Mouse (Mus musculus) left cerebral cortex, adult 2 months (tissue): ENCODE results near the gene Col8a2. TPM values are rescaled to one million over a fixed set of nuclear protein-coding genes. Genes with fewer than 3 reads are reported as not detected.

Experiments used
- DNase-seq, 2 experiments: peaks; one replicate each; pipeline ENCODE4 v3.0.0; 2021 to 2022; ENCODE audit warnings: low spot score in 2 of 2, mixed read lengths in 1 of 2; ENCODE audit errors: extremely low spot score in 1 of 2
- H3K27ac ChIP-seq: fragments of 200-600 bp; 2 replicates; pipeline ENCODE4 v1.8.1; 2022
- H3K4me3 ChIP-seq: fragments of 200-600 bp; 2 replicates; pipeline ENCODE4 v1.8.1; 2022
- CTCF ChIP-seq: fragments of 200-600 bp; IDR thresholded peaks from 2 replicates; pipeline ENCODE4 v1.8.1; 2022; ENCODE audit warnings: antibody characterized with exemption, mild to moderate bottlenecking, moderate library complexity
- intact Hi-C: fragments of 180-260 bp; cut with DNase I; formaldehyde crosslinking; loops from one replicate; pipeline ENCODE4 v1.15.1; 2025
- long read RNA-seq, 2 experiments: library from polyadenylated mRNA; stranded (forward); transcript quantifications; one replicate each; pipeline ENCODE4 v2.0.0; 2021; ENCODE audit warnings: borderline mapping rate in 2 of 2
- total RNA-seq, 2 experiments: library from RNA; stranded (reverse); gene quantifications; 2 replicates each; pipeline ENCODE4 v1.2.3; 2021

The Col8a2 gene
- total RNA-seq: 1 to 10 TPM; 1.9 to 3.0 TPM
- long read RNA-seq, experiment 1, full-length matches to known transcripts: 1 of 2 reads
- long read RNA-seq, experiment 1, partial matches to known transcripts: 0 of 2 reads
- long read RNA-seq, experiment 1, other reads (novel, unspliced or antisense): 1 of 2 reads
- long read RNA-seq, experiment 2: 0 reads

DNA sequence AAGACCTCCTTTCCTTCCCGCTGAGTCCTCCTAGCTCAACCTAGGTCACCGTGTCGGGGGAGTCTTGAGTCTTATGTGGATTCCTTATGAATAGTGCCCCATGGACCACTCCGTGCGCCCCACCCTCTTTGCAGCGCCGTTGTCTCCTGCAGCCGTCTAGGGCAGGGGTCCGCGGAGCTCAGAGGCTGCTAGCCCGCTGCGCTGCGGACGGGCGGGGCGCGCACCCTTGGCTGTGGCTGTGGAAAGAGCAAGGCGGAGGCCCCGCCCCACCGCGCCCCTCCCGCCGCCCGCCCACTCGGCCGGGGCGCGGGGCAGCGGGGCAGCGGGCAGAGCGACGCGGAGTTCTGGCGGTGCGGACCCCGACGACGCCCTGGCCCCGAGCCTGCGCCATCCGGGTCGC lies at the start of gene Col8a2:
Gene Col8a2, plus strand, starts transcription at position 302 of the 400 bp plus-strand sequence.
- intact Hi-C loops: no loop called here
- Histone ChIP-seq H3K4me3 (no peak within 1 kb of the TSS), H3K27ac (no peak within 1 kb of the TSS)
- no peak for TF ChIP-seq CTCF
- DNase-seq: no peak

DNA sequence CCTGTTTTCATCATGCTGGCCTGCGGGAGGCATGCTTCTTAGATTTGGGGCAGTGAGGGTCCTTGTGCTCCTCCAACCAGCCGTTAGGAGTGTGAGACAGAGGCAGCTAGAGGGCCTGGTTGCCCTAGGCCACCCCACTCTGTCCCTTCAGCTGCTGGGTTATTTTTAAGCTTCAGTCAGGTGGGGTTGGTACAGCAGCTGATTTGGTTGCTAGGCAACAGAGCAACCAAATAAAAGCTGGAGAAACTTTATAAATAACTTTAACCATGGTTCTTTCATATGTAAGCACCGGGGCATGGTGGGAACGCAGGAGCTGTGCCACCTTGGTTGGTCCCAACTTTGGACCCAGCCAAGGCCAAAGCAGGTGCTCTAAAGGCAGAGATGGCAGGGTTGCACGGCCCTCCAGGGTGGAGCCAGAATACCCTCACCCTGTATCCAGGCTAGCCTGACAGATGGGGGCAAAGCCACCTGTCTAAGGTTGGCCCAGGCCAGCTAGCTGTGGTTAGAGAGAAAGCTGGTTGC lies 48.8 kb upstream of the Col8a2 start:
- H3K4me3 ChIP-seq: no peak overlapping the region
- peak; percentile 24 to 33 for DNase-seq
- H3K27ac ChIP-seq: peak overlapping the region; percentile 90
- intact Hi-C loops: loop anchor here (2.0 kb wide), 1 partner anchor 17 kb away; no protein-coding TSS in a partner anchor
- no peak; the same call in 1 of the 2 replicates for TF ChIP-seq CTCF

DNA sequence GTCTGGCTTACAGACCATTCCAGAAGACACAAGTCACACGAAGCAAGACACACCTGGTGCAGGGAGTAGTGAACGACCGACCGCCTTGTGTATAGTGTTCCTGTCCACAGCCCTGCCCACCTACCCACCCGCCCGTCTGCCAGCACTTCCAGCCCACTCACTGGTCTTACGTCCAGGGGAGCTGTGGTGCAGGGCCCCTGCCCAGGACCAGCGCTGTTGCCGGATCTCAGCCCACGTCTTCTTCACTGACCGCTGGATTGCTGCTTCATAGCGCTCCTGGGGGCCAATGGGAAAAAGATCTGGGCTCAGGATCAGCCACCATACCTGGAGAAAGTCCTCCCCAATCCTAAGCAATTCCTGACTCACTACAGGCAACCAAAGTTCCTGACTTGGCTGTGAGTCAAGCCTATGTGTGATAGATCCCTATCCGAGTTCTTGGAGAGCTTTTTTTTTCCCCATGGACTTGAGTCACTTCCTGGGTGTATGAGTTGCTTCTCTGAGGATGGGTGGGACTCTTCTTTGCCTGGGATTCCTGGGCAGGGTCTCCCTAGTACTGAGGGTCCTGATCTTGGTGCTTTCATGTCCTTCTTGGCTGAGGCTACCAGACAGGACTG lies 46.6 kb upstream of the Col8a2 start:
- TF ChIP-seq CTCF: no peak
- peak overlapping the region; percentile 4 for H3K27ac ChIP-seq
- intact Hi-C loops: no loop called here
- DNase-seq: no peak
- H3K4me3 ChIP-seq: no peak overlapping the region

DNA sequence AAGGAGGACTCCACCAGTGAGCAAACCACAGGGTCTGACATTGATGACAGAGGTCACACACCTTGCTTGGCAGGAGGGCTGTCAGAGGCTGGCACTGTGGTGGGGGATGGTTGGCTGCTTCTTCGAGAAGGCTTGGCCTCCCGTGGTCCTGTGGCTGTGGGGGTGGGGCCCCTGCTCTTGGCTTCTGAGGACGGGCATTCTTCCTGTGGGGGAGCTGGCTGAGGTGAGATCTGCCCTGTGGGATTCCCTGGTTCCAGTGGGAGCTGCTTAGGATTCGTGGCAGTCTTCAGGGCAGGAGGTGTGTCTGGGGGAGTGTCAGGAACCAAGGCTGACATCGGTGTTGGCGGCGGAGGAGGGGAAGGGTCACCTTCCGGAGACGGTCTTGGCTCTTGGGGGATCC lies 44.6 kb upstream of the Col8a2 start:
- TF ChIP-seq CTCF: no peak
- no peak overlapping the region for H3K4me3 ChIP-seq
- intact Hi-C loops: no loop called here
- H3K27ac ChIP-seq: peak overlapping the region; percentile 32; the same call in 1 of the 2 replicates
- no peak for DNase-seq

DNA sequence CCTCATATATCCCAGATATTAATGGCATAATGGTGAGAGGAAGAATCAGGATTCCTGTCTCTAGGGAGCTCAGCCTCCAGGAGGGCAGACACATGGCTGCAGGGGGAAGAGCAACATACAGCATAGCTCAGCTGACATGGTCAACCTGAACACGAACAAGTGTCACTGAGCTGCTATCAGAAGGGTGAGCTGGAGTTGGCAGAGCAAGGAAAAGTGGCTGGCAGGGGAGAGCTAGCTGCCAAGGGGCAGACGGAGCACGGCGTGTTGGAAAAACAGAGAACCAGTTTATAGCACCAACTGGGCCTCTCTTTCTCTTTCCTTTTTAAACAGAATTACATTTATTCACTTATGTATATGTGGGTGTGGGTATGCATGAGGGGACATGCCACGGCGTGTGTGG lies 44.1 kb upstream of the Col8a2 start:
- H3K27ac ChIP-seq: no peak overlapping the region

DNA sequence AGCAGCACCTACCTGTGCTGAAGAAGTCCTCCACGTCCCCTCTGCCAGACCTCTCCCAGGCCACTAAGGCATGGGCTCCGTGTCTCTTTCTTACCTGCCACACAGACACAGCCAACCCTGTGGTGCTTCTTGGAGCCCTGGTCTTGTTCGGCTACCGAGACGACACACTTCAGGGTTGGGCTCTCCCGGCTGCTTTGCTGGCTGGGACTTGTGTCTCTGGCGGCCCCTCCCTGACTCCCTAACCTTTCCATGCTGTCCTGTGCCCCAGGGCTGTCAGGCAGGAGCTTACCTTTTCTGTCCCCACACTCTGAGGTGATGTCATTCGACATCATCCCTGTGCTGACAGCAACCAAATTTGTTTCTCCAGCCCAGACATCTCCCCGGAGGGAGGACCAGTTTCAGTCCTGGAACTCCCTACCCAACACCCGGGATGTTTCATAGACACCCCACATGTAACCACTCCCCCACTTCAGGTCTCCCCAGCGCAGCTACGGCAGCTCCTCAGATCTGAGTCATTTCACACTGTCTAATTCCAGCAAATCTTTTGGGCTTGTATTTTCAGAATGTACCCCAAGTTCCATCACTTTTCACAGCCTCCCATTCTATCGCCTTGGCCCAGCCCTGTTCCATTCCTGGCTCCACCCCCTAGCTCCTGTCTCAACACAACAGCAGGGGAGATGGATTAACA lies 40.2 kb upstream of the Col8a2 start:
- peak in 1 of 2 experiments; percentile 49 for DNase-seq
- Histone ChIP-seq H3K27ac (peak overlapping the region; percentile 74), H3K4me3 (peak overlapping the region; percentile 5; the same call in 1 of the 2 replicates)
- intact Hi-C loops: no loop called here
- TF ChIP-seq CTCF: no peak

More for the DNA sequence above, 44.1 kb upstream of the Col8a2 start:
- intact Hi-C loops: no loop called here
- no peak for DNase-seq
- TF ChIP-seq CTCF: no peak
- H3K4me3 ChIP-seq: no peak overlapping the region

DNA sequence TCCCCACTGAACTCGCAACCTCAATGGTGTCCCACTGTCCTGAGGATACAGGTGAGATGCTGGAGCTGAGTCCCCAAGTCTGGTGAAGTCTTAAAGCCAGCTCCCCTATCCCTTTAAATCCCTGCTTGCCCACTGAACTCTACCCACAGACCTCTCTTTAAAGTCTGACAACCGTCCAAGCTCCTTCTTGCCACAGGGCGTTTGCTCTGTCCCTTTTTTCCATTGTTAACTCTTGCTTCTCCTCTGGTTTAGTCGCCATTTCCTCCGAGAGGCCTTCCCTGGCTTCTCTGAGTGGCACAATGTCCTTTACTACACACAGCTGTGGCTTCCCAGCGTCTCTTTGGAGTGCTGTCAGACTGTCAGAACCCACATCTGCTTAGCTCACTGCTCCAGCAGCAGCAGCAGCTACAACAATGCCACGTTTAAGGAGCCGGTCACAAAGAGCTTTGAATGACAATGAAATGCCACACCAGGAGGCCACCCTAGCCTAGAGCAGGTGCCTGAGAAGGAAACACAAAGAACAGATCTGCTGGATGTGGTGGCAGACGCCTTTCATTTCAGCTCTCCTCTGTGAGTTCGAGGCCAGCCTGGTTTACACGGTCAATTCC lies 38.2 kb upstream of the Col8a2 start:
- Histone ChIP-seq H3K4me3 (no peak overlapping the region), H3K27ac (peak overlapping the region; percentile 72)
- intact Hi-C loops: no loop called here
- TF ChIP-seq CTCF: no peak
- DNase-seq: no peak

DNA sequence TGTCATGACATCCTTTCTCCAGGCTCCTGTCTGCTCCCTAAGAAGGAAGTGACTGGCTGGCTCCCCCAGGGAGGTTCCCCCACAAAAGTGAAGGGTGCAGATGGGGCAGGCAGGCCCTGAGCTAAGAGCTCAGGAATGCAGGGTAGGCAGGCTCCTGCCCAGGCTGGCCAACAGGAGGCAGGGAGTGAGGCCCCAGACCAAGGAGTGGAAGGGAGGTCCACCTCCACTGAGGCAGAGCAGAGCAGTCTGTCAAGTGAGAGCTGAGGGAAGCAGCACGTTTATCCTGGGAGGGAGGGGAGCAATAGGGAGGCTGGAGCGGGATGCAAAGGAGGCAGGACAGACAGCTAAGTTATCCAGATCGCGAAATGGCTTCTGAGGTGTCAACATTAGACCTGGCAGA lies 35.9 kb upstream of the Col8a2 start:
- no peak for TF ChIP-seq CTCF
- H3K27ac ChIP-seq: peak overlapping the region; percentile 89; the same call in 1 of the 2 replicates
- no peak overlapping the region for H3K4me3 ChIP-seq
- intact Hi-C loops: loop anchor here (5.0 kb wide), 1 partner anchor 148 kb away; the partner anchor contains the start of gene Stk40
- no peak for DNase-seq

DNA sequence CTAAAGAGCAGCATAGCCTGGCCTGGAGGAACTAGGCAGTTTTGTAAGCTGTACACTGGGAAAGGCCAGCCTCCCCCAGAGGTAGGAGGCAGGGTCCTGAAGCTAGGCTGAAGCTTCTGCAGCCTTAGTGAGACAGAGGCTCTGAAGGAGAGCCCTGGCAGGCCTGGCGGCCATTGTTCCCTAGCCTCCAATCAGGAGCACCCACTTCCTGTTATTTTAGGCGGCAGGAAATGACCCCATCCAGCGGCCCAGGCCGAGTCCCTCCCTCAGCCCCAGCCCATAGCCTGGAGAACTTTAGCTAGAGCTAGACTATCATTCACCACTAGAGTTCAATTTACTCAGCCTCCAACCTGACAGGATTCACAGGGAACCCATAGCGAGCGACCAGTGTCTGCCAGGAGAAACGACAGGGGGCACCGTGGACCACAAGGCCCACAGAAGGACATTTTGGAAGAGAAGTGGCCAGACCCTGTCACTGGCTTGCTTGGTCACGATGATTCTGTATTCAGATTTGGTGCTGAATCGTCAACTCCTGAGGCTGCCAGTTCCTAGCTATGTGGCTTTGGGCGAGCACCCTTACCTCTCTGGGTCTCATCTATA lies 34.8 kb upstream of the Col8a2 start:
- H3K27ac ChIP-seq: peak overlapping the region; percentile 89
- DNase-seq: no peak
- TF ChIP-seq CTCF: no peak; the same call in 1 of the 2 replicates
- peak overlapping the region; percentile 19 for H3K4me3 ChIP-seq
- intact Hi-C loops: loop anchor here (5.0 kb wide), 1 partner anchor 149 kb away; the partner anchor contains the start of gene Stk40

DNA sequence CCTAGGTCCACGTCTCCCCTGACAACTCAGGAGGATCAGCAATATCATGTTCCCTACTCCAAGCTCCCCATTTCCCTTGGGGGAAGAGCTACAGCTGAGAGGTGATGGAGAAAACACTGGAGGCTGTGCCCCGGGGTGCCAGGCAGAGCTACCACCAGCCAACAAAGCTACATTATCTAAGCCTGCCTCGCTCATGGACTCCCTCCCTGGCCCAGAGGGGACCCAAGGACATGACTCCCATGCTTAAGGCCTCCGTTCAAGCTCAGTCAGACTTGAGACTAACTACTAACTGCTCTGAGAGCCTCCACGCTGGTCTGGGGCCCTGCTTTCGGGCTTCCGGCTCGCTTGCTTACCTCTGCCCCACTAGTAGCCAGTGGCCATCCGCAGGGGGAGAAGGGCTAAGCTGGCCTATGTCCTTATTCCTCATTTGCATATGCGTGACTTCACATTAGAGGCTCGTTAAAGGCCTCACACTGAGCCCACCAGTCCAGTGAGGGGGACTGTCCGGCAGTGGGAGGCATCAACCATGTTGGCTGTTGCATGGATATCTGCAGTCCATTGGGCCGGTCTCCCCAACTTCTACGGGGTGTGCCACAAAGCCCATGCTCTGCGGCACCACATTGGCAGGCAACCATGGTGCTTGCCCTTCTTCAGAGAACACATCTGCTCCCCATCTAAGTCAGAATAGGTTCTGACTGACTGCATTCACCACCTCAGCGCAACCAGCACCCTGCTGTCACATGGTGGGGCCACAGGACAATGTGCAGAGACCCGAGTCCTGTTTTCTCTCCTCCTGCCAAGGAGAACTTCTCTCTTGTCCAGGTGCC lies 34.0 kb upstream of the Col8a2 start:
- DNase-seq: no peak
- no peak for TF ChIP-seq CTCF
- Histone ChIP-seq H3K27ac (peak overlapping the region; percentile 89), H3K4me3 (peak overlapping the region; percentile 99)
- intact Hi-C loops: loop anchor here (5.0 kb wide), 1 partner anchor 150 kb away; the partner anchor contains the start of gene Stk40
